Mouse (Mus musculus) liver, embryonic 18 days (tissue): ENCODE data around the gene Pkd1l3. TPM values are rescaled to one million over a fixed set of nuclear protein-coding genes. Genes with fewer than 3 reads are reported as not detected.

Source experiments
- polyA plus RNA-seq: library from polyadenylated mRNA; depleted of rRNA; stranded (reverse); fragments of >200 nt; gene quantifications from 2 replicates; pipeline ENCODE4 v1.2.3, GENCODE M21; 2012; rRNA removed

Pkd1l3 gene
- polyA plus RNA-seq, result 0.54 and 0.80 TPM in 2 replicates

GRCm38 (mm10) chr8:109614243-109615210 lies at the start of gene Pkd1l3:
Pkd1l3 (plus strand) TSS chr8:109614517.

GRCm38 (mm10) chr8:109565498-109566333 lies 48.6 kb upstream of the Pkd1l3 start, which contains the start of the genes Dhx38 and Txnl4b:
Dhx38 (minus strand) TSS chr8:109565861.
Txnl4b (plus strand) TSS chr8:109565892.

GRCm38 (mm10) chr8:109578900-109579301 lies 35.4 kb upstream of the Pkd1l3 start, which contains the start of gene Hp:
Hp (minus strand) TSS chr8:109579172.

GRCm38 (mm10) chr8:109608271-109609152 lies 5.8 kb upstream of the Pkd1l3 start, which contains the start of gene Dhodh:
Dhodh (minus strand) TSS chr8:109608673.

GRCm38 (mm10) chr8:109693146-109693900 lies 79.0 kb downstream of the Pkd1l3 start, which contains the start of gene Ist1:
Ist1 (minus strand) TSS chr8:109693260.

GRCm38 (mm10) chr8:109705320-109706075 lies 91.2 kb downstream of the Pkd1l3 start, which contains the start of gene Zfp821:
Zfp821 (plus strand) TSS chr8:109705546.

Other genes starting within 250 kb of the Pkd1l3 start
- gene Pmfbp1, start 120.5 kb upstream of the Pkd1l3 start, polyA plus RNA-seq, result not detected in 2 replicates
- gene Dhx38, start 48.7 kb upstream of the Pkd1l3 start, polyA plus RNA-seq, result 6.2 and 8.4 TPM in 2 replicates
- 2.6 and 2.7 TPM in 2 replicates for gene Txnl4b, start 48.6 kb upstream of the Pkd1l3 start, polyA plus RNA-seq
- 1,566 and 1,769 TPM in 2 replicates for gene Hp, start 35.3 kb upstream of the Pkd1l3 start, polyA plus RNA-seq
- 11.4 and 15.1 TPM in 2 replicates for gene Dhodh, start 5.8 kb upstream of the Pkd1l3 start, polyA plus RNA-seq
- gene Ist1, start 78.7 kb downstream of the Pkd1l3 start, polyA plus RNA-seq, result 24.7 and 26.5 TPM in 2 replicates
- 4.3 and 4.6 TPM in 2 replicates for gene Zfp821, start 91.0 kb downstream of the Pkd1l3 start, polyA plus RNA-seq
- gene Atxn1l, start 123.2 kb downstream of the Pkd1l3 start, polyA plus RNA-seq, result 2.6 and 3.1 TPM in 2 replicates
- 20.4 and 23.7 TPM in 2 replicates for gene Ap1g1, start 164.0 kb downstream of the Pkd1l3 start, polyA plus RNA-seq